Mouse (Mus musculus) 3134 (cell line): ENCODE results near the gene 4930451I11Rik.

Experiments
- DNase-seq: peaks from one replicate; pipeline ENCODE4 v3.0.0-alpha.2; 2011; ENCODE audit warnings: low spot score; ENCODE audit not compliant: insufficient read length; ENCODE audit errors: extremely low read depth

Gene 4930451I11Rik

GRCm38 (mm10) chr7:126801057-126801422 is 30.4 kb downstream of the 4930451I11Rik start:
- no peak for DNase-seq

GRCm38 (mm10) chr7:126800269-126801056 is 31.0 kb downstream of the 4930451I11Rik start:
- DNase-seq: no peak

GRCm38 (mm10) chr7:126799468-126800268 is 31.8 kb downstream of the 4930451I11Rik start:
- DNase-seq: peak; percentile 89

- DNase-seq: peak; percentile 94
These were observed 32.4 kb downstream of the 4930451I11Rik start for GRCm38 (mm10) chr7:126799050-126799467.

GRCm38 (mm10) chr7:126798127-126799049 is 33.1 kb downstream of the 4930451I11Rik start:
- no peak for DNase-seq

- DNase-seq: peak; percentile 58
These were observed 33.9 kb downstream of the 4930451I11Rik start, which contains the start of gene Fam57b for GRCm38 (mm10) chr7:126797411-126798126. Gene Fam57b, plus strand, starts transcription at chr7:126797668.

GRCm38 (mm10) chr7:126796350-126796932 is 35.0 kb downstream of the 4930451I11Rik start:
- no peak for DNase-seq

- no peak for DNase-seq
These were observed 35.8 kb downstream of the 4930451I11Rik start for GRCm38 (mm10) chr7:126795387-126796317.

GRCm38 (mm10) chr7:126794271-126794605 is 37.2 kb downstream of the 4930451I11Rik start:
- no peak for DNase-seq

- no peak for DNase-seq
These were observed 37.8 kb downstream of the 4930451I11Rik start for GRCm38 (mm10) chr7:126793456-126794270.

GRCm38 (mm10) chr7:126792721-126793443 is 38.6 kb downstream of the 4930451I11Rik start:
- no peak for DNase-seq

GRCm38 (mm10) chr7:126791851-126792720 is 39.4 kb downstream of the 4930451I11Rik start, which contains the start of gene Ppp4c:
Gene Ppp4c, minus strand, starts transcription at chr7:126792496.
- peak; percentile 92 for DNase-seq

GRCm38 (mm10) chr7:126789141-126789540 is 42.3 kb downstream of the 4930451I11Rik start:
- DNase-seq: no peak

- no peak for DNase-seq
These were observed 45.3 kb downstream of the 4930451I11Rik start for GRCm38 (mm10) chr7:126786142-126786541.

GRCm38 (mm10) chr7:126785056-126785455 is 46.4 kb downstream of the 4930451I11Rik start:
- DNase-seq: no peak

GRCm38 (mm10) chr7:126784469-126784868 is 47.0 kb downstream of the 4930451I11Rik start:
- no peak for DNase-seq
